Comparison of ENCODE assay signal across 21 mouse cellular contexts in the genomic region with DNA sequence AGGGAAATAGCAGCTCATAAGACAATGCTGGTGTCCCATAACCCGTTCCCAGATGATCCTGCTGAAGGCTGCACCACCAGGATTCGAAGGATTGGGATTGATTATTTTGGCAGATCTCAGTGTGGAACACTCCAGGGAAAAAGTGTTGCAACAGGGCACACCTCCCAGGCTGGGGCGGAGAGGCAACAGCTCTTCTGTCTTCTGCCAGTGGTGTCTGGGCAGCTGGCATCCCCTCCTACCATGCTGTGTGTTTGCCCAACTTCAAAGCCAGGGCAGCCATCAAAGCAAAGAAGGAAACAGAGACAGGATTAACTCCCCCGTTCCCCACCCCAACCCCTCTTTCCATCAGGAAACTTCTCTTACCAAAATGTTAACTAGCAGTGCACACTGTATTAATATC. TPM values are rescaled to one million over a fixed set of nuclear protein-coding genes. Genes with fewer than 3 reads are reported as not detected.
DNase-seq lines count a peak whose midpoint lies in the region; TF ChIP-seq lines count a peak whose summit lies in the region.
"Had no signal": no experiment of that assay in that cellular context is flagged by ENCODE, and none has a peak within 500 bp of the region (broad histone marks: within the 10 kb centered on the region; RNA-seq: fewer than 3 reads in every experiment).

No protein-coding gene starts in this region.

- H3K79me2 ChIP-seq in liver, adult 2 months (ENCODE audit: control insufficient read depth, insufficient read depth, low read length), result no peaks in the 10 kb centered on the region

- no peaks in the 10 kb centered on the region for H3K4me1 ChIP-seq in liver, adult 2 months (ENCODE audit: control insufficient read depth, insufficient read depth, low read length)
- H3K4me1 ChIP-seq: heart, embryonic 12.5 days; heart, embryonic 15.5 days; hindbrain, embryonic 13.5 days; intestine, embryonic 15.5 days had no signal

- no peak overlapping the region for H3K27ac ChIP-seq in liver, adult 2 months (replicated peaks; ENCODE audit: insufficient read depth, low read depth, low read length)
- H3K27ac ChIP-seq: heart, embryonic 15.5 days; hindbrain, embryonic 13.5 days; intestine, embryonic 15.5 days had no signal

- 13% methylated on average over 4 of the region's 4 CpGs for WGBS in liver, adult 2 months

- no peak overlapping the region for H3K4me3 ChIP-seq in liver, adult 2 months (ENCODE audit: insufficient read depth, low read depth, low read length)
- H3K4me3 ChIP-seq: heart, embryonic 12.5 days; heart, embryonic 15.5 days; hindbrain, embryonic 13.5 days; intestine, embryonic 15.5 days had no signal

- DNase-seq in adrenal gland, adult 2 months, result peak; percentile 26
- no peak for DNase-seq in adrenal gland, postnatal 4 days (ENCODE audit: low spot score in 2 of 2)
- peak; percentile 82 for DNase-seq in heart, adult 11 months
- no peak for DNase-seq in heart, postnatal 4 days
- DNase-seq in liver, adult 2 months (ENCODE audit: extremely low read depth, low read depth, low spot score), result peak; percentile 93
- DNase-seq in liver (no peak), adipocyte (ENCODE audit: low spot score) (peak; percentile 3)
- no peak for DNase-seq in frontal cortex, postnatal 25 days (ENCODE audit: low spot score in 2 of 2)
- DNase-seq: adrenal gland, adult 8-10 months; cerebellum, adult 18-20 months; cerebellum, adult 9-10 months; cerebellum, postnatal 14 days; forebrain, postnatal 0 days; gastrocnemius, postnatal 25 days; heart, postnatal 10 days; kidney, adult 11 months had no signal

- H3K9ac ChIP-seq in liver, adult 2 months (ENCODE audit: low read depth, low read length), result no peak overlapping the region
- H3K9ac ChIP-seq: forebrain, postnatal 0 days; heart, embryonic 12.5 days; heart, embryonic 15.5 days; hindbrain, embryonic 13.5 days; intestine, embryonic 15.5 days had no signal

- no peaks in the 10 kb centered on the region for H3K27me3 ChIP-seq in liver, adult 2 months (ENCODE audit: control insufficient read depth, insufficient read depth, low read length)
- H3K27me3 ChIP-seq: intestine, embryonic 15.5 days had no signal

- no peak for TF ChIP-seq POLR2A in liver, adult 2 months (IDR thresholded peaks at IDR 0.05; ENCODE audit: extremely low read depth, insufficient read depth, low read length)

- no peaks in the 10 kb centered on the region for H3K36me3 ChIP-seq in liver, adult 2 months (ENCODE audit: control insufficient read depth, insufficient read depth, low read length)
- H3K36me3 ChIP-seq: heart, embryonic 12.5 days; heart, embryonic 15.5 days; hindbrain, embryonic 13.5 days; intestine, embryonic 15.5 days had no signal

- TF ChIP-seq CTCF in liver, adult 2 months (IDR thresholded peaks at IDR 0.05; ENCODE audit: low read depth, low read length), result no peak

RNA-seq across cellular contexts. Expression of a gene that starts 13.7 kb away (rescaled TPM):
- total RNA-seq in adrenal gland, adult 2 months (2021), result 10 to 100 TPM; 33.5 to 47.7 TPM
- polyA plus RNA-seq in adrenal gland, adult 2 months (2012; rRNA removed), result 6.6 and 7.3 TPM in 2 replicates
- total RNA-seq in adrenal gland, postnatal 4 days (2021), result 10 to 100 TPM; 60.4 to 67.9 TPM
- total RNA-seq in heart, postnatal 4 days (2021), result 1 to 10 TPM; 4.2 to 4.6 TPM
- total RNA-seq in liver, adult 2 months (2014; rRNA removed), result 21.4 and 26.8 TPM in 2 replicates
- polyA plus RNA-seq in liver, adult 2 months (2012; rRNA removed), result 12.5 and 14.8 TPM in 2 replicates
- total RNA-seq: granulocyte monocyte progenitor cell, adult 5-6 weeks had no signal

Comparison
In these comparisons a context has a peak if more than half of its experiments do, and no peak if none do; other contexts are left out.
1. DNase-seq: peak in adrenal gland, adult 2 months (single experiment), heart, adult 11 months (single experiment), liver, adult 2 months (single experiment) and adipocyte (single experiment); none in adrenal gland, postnatal 4 days (0 of 2), heart, postnatal 4 days (single experiment), liver (single experiment) and frontal cortex, postnatal 25 days (0 of 2).